Mouse (Mus musculus) myocyte (in vitro differentiated cells): ENCODE data around the gene Gm11032.

Experiments used
- E2F4 ChIP-seq: IDR thresholded peaks from one replicate; pipeline ENCODE4 v1.6.1; 2011; ENCODE audit warnings: mild to moderate bottlenecking, control low read depth, moderate library complexity; ENCODE audit not compliant: insufficient read depth
- MAX ChIP-seq: IDR thresholded peaks from one replicate; pipeline ENCODE4 v1.6.1; 2011; ENCODE audit warnings: low read depth, mild to moderate bottlenecking, control low read depth
- POLR2A ChIP-seq: IDR thresholded peaks from one replicate; pipeline ENCODE4 v1.6.1; 2011; ENCODE audit warnings: low read depth, mild to moderate bottlenecking, control low read depth, moderate library complexity; ENCODE audit not compliant: insufficient read length
- POLR2AphosphoS2 ChIP-seq: IDR thresholded peaks from one replicate; pipeline ENCODE4 v1.6.1; 2011; ENCODE audit warnings: low read depth, control low read depth; ENCODE audit not compliant: insufficient read length
- REST ChIP-seq: IDR thresholded peaks from one replicate; pipeline ENCODE4 v1.6.1; 2011; ENCODE audit warnings: mild to moderate bottlenecking, control low read depth, moderate library complexity; ENCODE audit not compliant: insufficient read depth, insufficient read length
- SRF ChIP-seq: IDR thresholded peaks from one replicate; pipeline ENCODE4 v1.6.1; 2011; ENCODE audit warnings: low read depth; ENCODE audit not compliant: control insufficient read depth, insufficient read length
- USF1 ChIP-seq: IDR thresholded peaks from one replicate; pipeline ENCODE4 v1.6.1; 2011; ENCODE audit warnings: low read depth, mild to moderate bottlenecking, control low read depth, moderate library complexity

- TF ChIP-seq POLR2A (no peak), E2F4 (no peak), MAX (no peak), SRF (no peak), USF1 (no peak), POLR2AphosphoS2 (no peak), REST (no peak)
Measured at GRCm38 (mm10) chr11:4659818-4660217, 40.0 kb downstream of the Gm11032 start.
